8 mouse cellular contexts compared by ENCODE assay signal in the genomic region with DNA sequence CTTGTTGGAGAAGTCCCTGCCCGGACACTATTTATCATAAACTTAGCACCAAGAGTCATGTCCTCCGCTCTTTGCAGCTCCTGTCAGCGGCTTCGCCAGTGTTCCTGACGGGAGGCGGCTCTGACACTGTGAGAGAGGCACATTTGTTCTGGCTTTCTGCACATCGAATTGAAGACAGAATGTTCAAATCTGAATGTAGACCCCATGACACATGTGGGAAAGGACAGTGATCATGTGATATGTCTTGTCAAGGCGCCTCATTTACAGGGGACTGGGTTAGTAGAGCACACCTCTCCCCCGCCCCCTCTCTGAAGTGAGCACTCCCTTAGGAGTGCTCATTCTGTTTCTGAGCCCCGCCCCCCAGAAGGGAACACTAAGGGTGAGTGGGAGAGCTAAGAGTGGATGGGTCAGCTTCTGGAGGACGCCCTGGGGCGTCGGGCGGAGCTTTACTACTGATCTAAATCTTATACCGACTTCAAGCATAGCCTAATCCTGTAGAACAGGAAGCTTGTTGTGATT. TPM values are rescaled to one million over a fixed set of nuclear protein-coding genes. Genes with fewer than 3 reads are reported as not detected.
A peak's percentile ranks its signal among the peaks of the same experiment; 100 is the strongest.
DNase-seq lines count a peak whose midpoint lies in the region; ATAC-seq and TF ChIP-seq lines count a peak whose summit lies in the region.

No protein-coding gene starts in this region.

- WGBS in heart, embryonic 13.5 days: 5% methylated on average over 15 of the region's 15 CpGs
- 29% methylated on average over 15 of the region's 15 CpGs for WGBS in liver, embryonic 13.5 days (ENCODE audit: insufficient replicate concordance)
- WGBS in midbrain, postnatal 0 days: 10% methylated on average over 15 of the region's 15 CpGs

- H3K27ac ChIP-seq in heart, embryonic 13.5 days (replicated peaks): peak overlapping the region; percentile 88
- H3K27ac ChIP-seq in liver, embryonic 13.5 days: 0 out of 2 replicates have a peak overlapping the region, but pooled peaks have one; percentile 6
- peak overlapping the region; percentile 62 for H3K27ac ChIP-seq in midbrain, postnatal 0 days (ENCODE audit: low read depth, low read length)

- H3K9me3 ChIP-seq in heart, embryonic 13.5 days: no peaks in the 10 kb centered on the region
- no peaks in the 10 kb centered on the region for H3K9me3 ChIP-seq in liver, embryonic 13.5 days (replicated peaks)
- H3K9me3 ChIP-seq in midbrain, postnatal 0 days (ENCODE audit: low read length): no peaks in the 10 kb centered on the region

- DNase-seq in cerebellum, postnatal 14 days: peak; percentile 44 to 59
- no peak for DNase-seq in cerebellum, postnatal 4 days (ENCODE audit: low spot score in 2 of 2)
- peak; percentile 51 for DNase-seq in CD4-positive, CD25-positive, alpha-beta regulatory T cell, adult 2 months (ENCODE audit: low read depth, low spot score)
- no peak for DNase-seq in liver, embryonic 13.5 days
- peak; percentile 70 for DNase-seq in midbrain, postnatal 0 days (ENCODE audit: low spot score)
- DNase-seq in ovary, postnatal 14 days (ENCODE audit: low spot score): no peak
- DNase-seq in gastrocnemius, adult 8-10 months (ENCODE audit: low spot score in 2 of 2): no peak

- no peak for TF ChIP-seq CTCF in midbrain, postnatal 0 days (IDR thresholded peaks at IDR 0.05)

- ATAC-seq in heart, embryonic 13.5 days (ENCODE audit: extremely low read depth, insufficient number of reproducible peaks, low FRiP score, low TSS enrichment): peak; percentile 49
- ATAC-seq in liver, embryonic 13.5 days (ENCODE audit: low read depth): peak; percentile 42; the same call in 1 of the 2 replicates
- peak; percentile 61 for ATAC-seq in midbrain, postnatal 0 days (ENCODE audit: low FRiP score)

- H3K4me3 ChIP-seq in heart, embryonic 13.5 days: peak overlapping the region; percentile 30
- no peak overlapping the region for H3K4me3 ChIP-seq in liver, embryonic 13.5 days (replicated peaks)
- H3K4me3 ChIP-seq in midbrain, postnatal 0 days (ENCODE audit: low read depth, low read length): peak overlapping the region; percentile 10; the same call in 1 of the 2 replicates

- H3K36me3 ChIP-seq in heart, embryonic 13.5 days: peaks cover 57% of the 10 kb centered on the region
- H3K36me3 ChIP-seq in liver, embryonic 13.5 days: peaks cover 7% of the 10 kb centered on the region
- no peaks in the 10 kb centered on the region for H3K36me3 ChIP-seq in midbrain, postnatal 0 days (ENCODE audit: insufficient read depth, low read length)

- peak overlapping the region; percentile 69 for H3K9ac ChIP-seq in heart, embryonic 13.5 days
- H3K9ac ChIP-seq in liver, embryonic 13.5 days: no peak overlapping the region
- no peak overlapping the region for H3K9ac ChIP-seq in midbrain, postnatal 0 days (replicated peaks; ENCODE audit: low read length, poor library complexity, severe bottlenecking)

- peak overlapping the region; percentile 65 for H3K4me2 ChIP-seq in heart, embryonic 13.5 days
- H3K4me2 ChIP-seq in liver, embryonic 13.5 days: peak overlapping the region; percentile 32; the same call in 1 of the 2 replicates
- H3K4me2 ChIP-seq in midbrain, postnatal 0 days (ENCODE audit: low read depth, low read length, poor library complexity, severe bottlenecking): peak overlapping the region; percentile 45

- H3K4me1 ChIP-seq in heart, embryonic 13.5 days: peaks cover 64% of the 10 kb centered on the region
- peaks cover 24% of the 10 kb centered on the region for H3K4me1 ChIP-seq in liver, embryonic 13.5 days (replicated peaks)
- H3K4me1 ChIP-seq in midbrain, postnatal 0 days (ENCODE audit: insufficient read depth, low read length): 0 out of 2 replicates have a peak, but pooled peaks cover 5% of the 10 kb centered on the region

- H3K27me3 ChIP-seq in heart, embryonic 13.5 days (replicated peaks): no peaks in the 10 kb centered on the region
- H3K27me3 ChIP-seq in liver, embryonic 13.5 days: no peaks in the 10 kb centered on the region
- H3K27me3 ChIP-seq in midbrain, postnatal 0 days (ENCODE audit: insufficient read depth, low read length): no peaks in the 10 kb centered on the region

RNA-seq across cellular contexts. Expression of a gene that starts 48.9 kb away (rescaled TPM):
- 34.5 and 38.3 TPM in 2 replicates for polyA plus RNA-seq in heart, embryonic 13.5 days (2015; fragmentation: Nextera tagmentation; extraction: Ambion mirVana)
- 4.2 and 4.7 TPM in 2 replicates for polyA plus RNA-seq in liver, embryonic 13.5 days (2015; fragmentation: Nextera tagmentation; extraction: Ambion mirVana)
- 6.9 and 8.1 TPM in 2 replicates for total RNA-seq in midbrain, postnatal 0 days (2014; rRNA removed)
- 6.2 and 6.9 TPM in 2 replicates for polyA plus RNA-seq in midbrain, postnatal 0 days (2015; fragmentation: Nextera tagmentation; extraction: Ambion mirVana)
- 10 to 100 TPM in 1 of 4 experiments, 1 to 10 TPM in 3; 6.9 to 11.1 (median 8.1) TPM for total RNA-seq in gastrocnemius, adult 8-10 months (2022)

Comparison
In these comparisons a context has a peak if more than half of its experiments do, and no peak if none do; other contexts are left out.
1. DNase-seq: peak in cerebellum, postnatal 14 days (2 of 2), CD4-positive, CD25-positive, alpha-beta regulatory T cell, adult 2 months (single experiment) and midbrain, postnatal 0 days (single experiment); none in cerebellum, postnatal 4 days (0 of 2), liver, embryonic 13.5 days (single experiment), ovary, postnatal 14 days (single experiment) and gastrocnemius, adult 8-10 months (0 of 2).
2. H3K27ac ChIP-seq: peak in every context shown above with its lines; median percentile 88 in heart, embryonic 13.5 days; 62 in midbrain, postnatal 0 days; 6 in liver, embryonic 13.5 days.
3. Peak in every context shown above with its lines, with median percentiles within 50 percentile points of each other: ATAC-seq and H3K4me2 ChIP-seq.